Mouse (Mus musculus) lung, embryonic 14.5 days (tissue): ENCODE measurements at regions not wholly inside any gene's neighbourhood (a gene's known extent, or its start where the extent isn't known, plus 50 kb on each side); places are given as distances from the start of the nearest gene placed in this dataset.

ENCODE experiments used
- ATAC-seq: fragments of 200-750 bp; cut with Nextera tagmentation; 2 replicates; pipeline ENCODE4 v1.8.0; 2017; ENCODE audit warnings: mild to moderate bottlenecking, moderate TSS enrichment, moderate library complexity; ENCODE audit not compliant: insufficient read depth
- DNase-seq: peaks from one replicate; pipeline ENCODE4 v3.0.0-alpha.2; 2015
- H3K27ac ChIP-seq: fragments of 300-500 bp; sonication (generic); 2 replicates; pipeline ENCODE4 v1.5.1; 2014; ENCODE audit warnings: low read depth, mild to moderate bottlenecking, moderate library complexity
- H3K27me3 ChIP-seq: fragments of 300-500 bp; sonication (generic); 2 replicates; pipeline ENCODE4 v1.6.1; 2014; ENCODE audit warnings: low read length, control low read depth; ENCODE audit not compliant: insufficient read depth
- H3K36me3 ChIP-seq: fragments of 300-500 bp; sonication (generic); 2 replicates; pipeline ENCODE4 v1.6.1; 2014; ENCODE audit warnings: control low read depth; ENCODE audit not compliant: insufficient read depth
- H3K4me1 ChIP-seq: fragments of 300-500 bp; sonication (generic); 2 replicates; pipeline ENCODE4 v1.6.1; 2014; ENCODE audit warnings: antibody characterized with exemption, control low read depth; ENCODE audit not compliant: insufficient read depth
- H3K4me2 ChIP-seq: fragments of 300-500 bp; sonication (generic); 2 replicates; pipeline ENCODE4 v1.6.1; 2014; ENCODE audit warnings: mild to moderate bottlenecking
- H3K4me3 ChIP-seq: fragments of 300-500 bp; sonication (generic); 2 replicates; pipeline ENCODE4 v1.5.1; 2014; ENCODE audit warnings: low read depth, low read length
- H3K9ac ChIP-seq: fragments of 300-500 bp; sonication (generic); 2 replicates; pipeline ENCODE4 v1.6.1; 2014
- H3K9me3 ChIP-seq: fragments of 300-500 bp; sonication (generic); 2 replicates; pipeline ENCODE4 v1.6.1; 2016; ENCODE audit warnings: low read depth, low read length, control low read depth
- CTCF ChIP-seq: IDR thresholded peaks from 2 replicates; pipeline ENCODE4 v1.5.1; 2016; ENCODE audit warnings: antibody characterized with exemption, low read depth
- WGBS: fragments of 180-500 bp; shearing (Covaris S2); extraction: QIAGEN DNeasy Blood & Tissue Kit; methylation state at CpG from one replicate; pipeline ENCODE4 v1.1.7; 2014; 5-methylcytosine and 5-hydroxymethylcytosine counted together

GRCm38 (mm10) chr13:28799474-28799873 lies 154.0 kb downstream of the Sox4 start:
- ATAC-seq (no peak), DNase-seq (no peak)
- no peaks in the 10 kb centered on the region for H3K36me3 ChIP-seq
- H3K27me3 ChIP-seq, result no peaks in the 10 kb centered on the region
- H3K4me3 ChIP-seq, result no peak overlapping the region
- H3K9me3 ChIP-seq, result no peaks in the 10 kb centered on the region
- no peak overlapping the region for H3K27ac ChIP-seq
- no peak overlapping the region for H3K4me2 ChIP-seq
- 68% methylated on average over 1 of the region's 1 CpGs for WGBS
- no peak overlapping the region for H3K9ac ChIP-seq
- TF ChIP-seq CTCF, result no peak
- peaks cover 8% of the 10 kb centered on the region; the same call in 1 of the 2 replicates for H3K4me1 ChIP-seq

- Histone ChIP-seq H3K9me3 (no peaks in the 10 kb centered on the region), H3K27ac (no peak overlapping the region), H3K27me3 (no peaks in the 10 kb centered on the region), H3K4me1 (peaks cover 21% of the 10 kb centered on the region), H3K4me2 (no peak overlapping the region), H3K9ac (no peak overlapping the region), H3K36me3 (no peaks in the 10 kb centered on the region), H3K4me3 (no peak overlapping the region)
- ATAC-seq, result peak; percentile 69
- no peak for TF ChIP-seq CTCF
- 26% methylated on average over 8 of the region's 8 CpGs for WGBS
- peak; percentile 76 for DNase-seq
Measured at GRCm38 (mm10) chr13:28797617-28798475, 155.7 kb downstream of the Sox4 start.

GRCm38 (mm10) chr13:28795274-28795673 lies 158.2 kb downstream of the Sox4 start:
- Histone ChIP-seq H3K4me1 (peaks cover 13% of the 10 kb centered on the region), H3K9me3 (no peaks in the 10 kb centered on the region), H3K4me3 (no peak overlapping the region), H3K27ac (no peak overlapping the region), H3K9ac (no peak overlapping the region), H3K4me2 (no peak overlapping the region), H3K27me3 (no peaks in the 10 kb centered on the region), H3K36me3 (no peaks in the 10 kb centered on the region)
- no peak for TF ChIP-seq CTCF
- 63% methylated on average over 7 of the region's 7 CpGs for WGBS
- ATAC-seq (no peak), DNase-seq (no peak)

- Histone ChIP-seq H3K9ac (no peak overlapping the region), H3K4me1 (peaks cover 13% of the 10 kb centered on the region), H3K27me3 (no peaks in the 10 kb centered on the region), H3K4me3 (no peak overlapping the region), H3K36me3 (no peaks in the 10 kb centered on the region), H3K9me3 (no peaks in the 10 kb centered on the region), H3K4me2 (no peak overlapping the region), H3K27ac (no peak overlapping the region)
- WGBS, result 71% methylated on average over 3 of the region's 3 CpGs
- no peak for TF ChIP-seq CTCF
- ATAC-seq, result no peak
- DNase-seq, result no peak
Measured at GRCm38 (mm10) chr13:28794547-28794946, 159.0 kb downstream of the Sox4 start.

GRCm38 (mm10) chr13:28793166-28793935 lies 160.2 kb downstream of the Sox4 start:
- H3K9me3 ChIP-seq, result no peaks in the 10 kb centered on the region
- H3K36me3 ChIP-seq, result no peaks in the 10 kb centered on the region
- H3K27me3 ChIP-seq, result no peaks in the 10 kb centered on the region
- no peak for ATAC-seq
- H3K27ac ChIP-seq, result peak overlapping the region; percentile 9; the same call in 1 of the 2 replicates
- no peak for TF ChIP-seq CTCF
- peaks cover 13% of the 10 kb centered on the region for H3K4me1 ChIP-seq
- DNase-seq, result peak; percentile 38
- no peak overlapping the region for H3K4me2 ChIP-seq
- 22% methylated on average over 5 of the region's 5 CpGs for WGBS
- H3K4me3 ChIP-seq, result no peak overlapping the region
- no peak overlapping the region for H3K9ac ChIP-seq

GRCm38 (mm10) chr13:28792461-28793165 lies 160.9 kb downstream of the Sox4 start:
- Histone ChIP-seq H3K27ac (no peak overlapping the region), H3K9ac (no peak overlapping the region), H3K4me2 (no peak overlapping the region), H3K4me1 (peaks cover 18% of the 10 kb centered on the region), H3K27me3 (no peaks in the 10 kb centered on the region), H3K4me3 (no peak overlapping the region), H3K9me3 (no peaks in the 10 kb centered on the region), H3K36me3 (no peaks in the 10 kb centered on the region)
- WGBS, result 86% methylated on average over 12 of the region's 12 CpGs
- DNase-seq (no peak), ATAC-seq (no peak)
- TF ChIP-seq CTCF, result no peak
